Mouse (Mus musculus) cortical plate, adult 2 months (tissue): ENCODE results near the gene Itgad.

ENCODE experiments used
- CTCF ChIP-seq: fragments of 200-500 bp; IDR thresholded peaks from 2 replicates; pipeline ENCODE4 v1.5.1; 2011; ENCODE audit warnings: mild to moderate bottlenecking, control low read depth, low read length; ENCODE audit not compliant: insufficient read depth; ENCODE audit errors: extremely low read depth
- POLR2A ChIP-seq: fragments of 200-500 bp; IDR thresholded peaks from 2 replicates; pipeline ENCODE4 v1.6.1; 2011; ENCODE audit warnings: mild to moderate bottlenecking, low read length, control low read depth; ENCODE audit not compliant: insufficient read depth; ENCODE audit errors: extremely low read depth

DNA sequence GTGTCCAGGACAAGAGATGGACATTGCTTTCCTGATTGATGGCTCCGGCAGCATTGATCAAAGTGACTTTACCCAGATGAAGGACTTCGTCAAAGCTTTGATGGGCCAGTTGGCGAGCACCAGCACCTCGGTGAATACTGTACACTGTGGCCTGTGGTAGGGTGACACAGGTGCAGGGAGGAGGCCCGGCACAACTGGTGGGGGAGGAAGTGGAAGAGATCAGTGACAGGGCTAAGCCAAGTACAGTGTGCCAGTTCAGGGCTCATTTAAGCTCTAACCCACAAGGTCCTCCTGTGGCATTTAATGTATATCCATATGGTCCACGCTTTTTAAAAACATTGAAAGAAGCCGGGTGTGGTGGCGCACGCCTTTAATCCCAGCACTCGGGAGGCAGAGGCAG lies 27.5 kb downstream of the Itgad start:
- TF ChIP-seq CTCF (no peak), POLR2A (no peak)
